Mouse (Mus musculus) right cerebral cortex, adult 18-20 months (tissue): ENCODE results near the gene Pdrg1.

Source experiments
- DNase-seq: peaks from one replicate; pipeline ENCODE4 v3.0.0; 2022; ENCODE audit warnings: mixed read lengths

Gene Pdrg1

GRCm38 (mm10) chr2:153031126-153032082 lies 16.2 kb upstream of the Pdrg1 start, which contains the start of gene Xkr7:
Xkr7 (plus strand) TSS chr2:153031852.
- no peak for DNase-seq

- DNase-seq: no peak
Measured at GRCm38 (mm10) chr2:153030422-153030821, 15.2 kb upstream of the Pdrg1 start.

- no peak for DNase-seq
Measured at GRCm38 (mm10) chr2:153027501-153027900, 12.3 kb upstream of the Pdrg1 start.

- DNase-seq: no peak
Measured at GRCm38 (mm10) chr2:153026052-153026451, 10.8 kb upstream of the Pdrg1 start.

- DNase-seq: peak; percentile 48
Measured at GRCm38 (mm10) chr2:153022855-153023254, 7.6 kb upstream of the Pdrg1 start.

GRCm38 (mm10) chr2:153021163-153021562 lies 5.9 kb upstream of the Pdrg1 start:
- DNase-seq: no peak

GRCm38 (mm10) chr2:153019355-153019754 lies 4.1 kb upstream of the Pdrg1 start:
- no peak for DNase-seq

- no peak for DNase-seq
Measured at GRCm38 (mm10) chr2:153016786-153017185, 1.6 kb upstream of the Pdrg1 start.

- no peak for DNase-seq
Measured at GRCm38 (mm10) chr2:153015804-153016203, 577 bp upstream of the Pdrg1 start.

- DNase-seq: peak; percentile 66
Measured at GRCm38 (mm10) chr2:153013724-153014515, 1.3 kb downstream of the Pdrg1 start.

- DNase-seq: no peak
Measured at GRCm38 (mm10) chr2:153009192-153009973, 5.8 kb downstream of the Pdrg1 start.

GRCm38 (mm10) chr2:153005981-153006380 lies 9.2 kb downstream of the Pdrg1 start:
- DNase-seq: no peak

GRCm38 (mm10) chr2:153003681-153004338 lies 11.4 kb downstream of the Pdrg1 start:
- no peak for DNase-seq

- DNase-seq: no peak
Measured at GRCm38 (mm10) chr2:153002492-153003248, 12.6 kb downstream of the Pdrg1 start.

- DNase-seq: no peak
Measured at GRCm38 (mm10) chr2:152997046-152997445, 18.2 kb downstream of the Pdrg1 start.

GRCm38 (mm10) chr2:152991529-152991928 lies 23.7 kb downstream of the Pdrg1 start:
- no peak for DNase-seq

- peak; percentile 6 for DNase-seq
Measured at GRCm38 (mm10) chr2:152985582-152985981, 29.6 kb downstream of the Pdrg1 start.

GRCm38 (mm10) chr2:152976991-152977390 lies 38.2 kb downstream of the Pdrg1 start:
- no peak for DNase-seq

- DNase-seq: no peak
Measured at GRCm38 (mm10) chr2:152965555-152965954, 49.7 kb downstream of the Pdrg1 start.

GRCm38 (mm10) chr2:152962091-152962793 lies 53.0 kb downstream of the Pdrg1 start, which contains the start of gene Ttll9:
Ttll9 (plus strand) TSS chr2:152962485.
- DNase-seq: peak; percentile 90
